Mouse (Mus musculus) heart, postnatal 0 days (tissue): ENCODE data around the gene Nectin4. TPM values are rescaled to one million over a fixed set of nuclear protein-coding genes. Genes with fewer than 3 reads are reported as not detected.

ENCODE experiments used
- ATAC-seq: fragments of 200-750 bp; cut with Nextera tagmentation; 2 replicates; pipeline ENCODE4 v1.8.0; 2017; ENCODE audit warnings: low read depth, moderate number of reproducible peaks, moderate library complexity; ENCODE audit not compliant: insufficient read depth
- DNase-seq: peaks from one replicate; pipeline ENCODE4 v3.0.0-alpha.2; 2016; ENCODE audit warnings: low spot score
- H3K27ac ChIP-seq: fragments of 300-500 bp; sonication (generic); 2 replicates; pipeline ENCODE4 v1.5.1; 2014; ENCODE audit warnings: low read depth, mild to moderate bottlenecking
- H3K27me3 ChIP-seq: fragments of 300-500 bp; sonication (generic); 2 replicates; pipeline ENCODE4 v1.6.1; 2014; ENCODE audit warnings: low read length, mixed read lengths; ENCODE audit not compliant: control insufficient read depth, insufficient read depth
- H3K36me3 ChIP-seq: fragments of 300-500 bp; sonication (generic); replicated peaks from 2 replicates; pipeline ENCODE4 v1.6.1; 2014; ENCODE audit warnings: low read length, mixed read lengths; ENCODE audit not compliant: control insufficient read depth, insufficient read depth
- H3K4me1 ChIP-seq: fragments of 300-500 bp; sonication (generic); 2 replicates; pipeline ENCODE4 v1.6.1; 2014; ENCODE audit warnings: antibody characterized with exemption; ENCODE audit not compliant: control insufficient read depth, insufficient read depth
- H3K4me2 ChIP-seq: fragments of 300-500 bp; sonication (generic); 2 replicates; pipeline ENCODE4 v1.6.1; 2014; ENCODE audit warnings: low read depth, mild to moderate bottlenecking, low read length, moderate library complexity
- H3K4me3 ChIP-seq: fragments of 300-500 bp; sonication (generic); 2 replicates; pipeline ENCODE4 v1.5.1; 2014; ENCODE audit warnings: low read depth, low read length
- H3K9ac ChIP-seq: fragments of 300-500 bp; sonication (generic); replicated peaks from 2 replicates; pipeline ENCODE4 v1.6.1; 2014; ENCODE audit warnings: low read depth, low read length, mixed read lengths
- H3K9me3 ChIP-seq: fragments of 300-500 bp; sonication (generic); replicated peaks from 2 replicates; pipeline ENCODE4 v1.6.1; 2016; ENCODE audit warnings: low read length; ENCODE audit not compliant: control insufficient read depth
- CTCF ChIP-seq: IDR thresholded peaks from 2 replicates; pipeline ENCODE4 v1.5.1; 2016; ENCODE audit warnings: antibody characterized with exemption, control low read depth, low read depth
- EP300 ChIP-seq: IDR thresholded peaks from 2 replicates; pipeline ENCODE4 v1.6.1; 2016; ENCODE audit warnings: antibody characterized with exemption, low read depth
- WGBS: fragments of 180-500 bp; shearing (Covaris S2); extraction: QIAGEN DNeasy Blood & Tissue Kit; methylation state at CpG from one replicate; pipeline ENCODE4 v1.1.7; 2014; 5-methylcytosine and 5-hydroxymethylcytosine counted together
- polyA plus RNA-seq: library from polyadenylated mRNA; unstranded; fragments of >200 nt; fragmentation: Nextera tagmentation; extraction: Ambion mirVana; gene quantifications from 2 replicates; pipeline ENCODE4 v1.2.1, GENCODE M21; 2015
- total RNA-seq: library from RNA; depleted of rRNA; stranded (reverse); fragments of >200 nt; gene quantifications from 2 replicates; pipeline ENCODE4 v1.2.3, GENCODE M21; 2014; ENCODE audit warnings: low replicate concordance

Nectin4 gene
- total and polyA plus RNA-seq, 2 experiments from 2014 or later: 0.07 to 2.7 TPM

GRCm38 (mm10) chr1:171387099-171387498, 17.2 kb downstream of the Nectin4 start:
- peak overlapping the region; percentile 31 for H3K4me2 ChIP-seq
- H3K4me1 ChIP-seq: no peaks in the 10 kb centered on the region
- 22% methylated on average over 6 of the region's 6 CpGs for WGBS
- H3K4me3 ChIP-seq: no peak overlapping the region
- H3K9me3 ChIP-seq: no peaks in the 10 kb centered on the region
- H3K9ac ChIP-seq: no peak overlapping the region
- H3K27ac ChIP-seq: no peak overlapping the region
- peak; percentile 61; the same call in 1 of the 2 replicates for ATAC-seq
- 0 out of 2 replicates have a peak, but pooled peaks cover 2% of the 10 kb centered on the region for H3K27me3 ChIP-seq
- no peaks in the 10 kb centered on the region for H3K36me3 ChIP-seq
- peak; percentile 29 for DNase-seq
- TF ChIP-seq EP300: no peak
- peak; percentile 54 for TF ChIP-seq CTCF

- H3K4me1 ChIP-seq: no peaks in the 10 kb centered on the region
- H3K4me2 ChIP-seq: peak within 1 kb of the TSS; percentile 19; the same call in 1 of the 2 replicates
- ATAC-seq (no peak), DNase-seq (no peak)
- 69% methylated on average over 15 of the region's 15 CpGs for WGBS
- H3K36me3 ChIP-seq: no peaks in the 10 kb centered on the region
- H3K27me3 ChIP-seq: no peaks in the 10 kb centered on the region
- H3K4me3 ChIP-seq: peak within 1 kb of the TSS; percentile 27; the same call in 1 of the 2 replicates
- no peak for TF ChIP-seq CTCF
- TF ChIP-seq EP300: no peak
- no peaks in the 10 kb centered on the region for H3K9me3 ChIP-seq
- H3K27ac ChIP-seq: peak within 1 kb of the TSS; percentile 40; the same call in 1 of the 2 replicates
- no peak within 1 kb of the TSS for H3K9ac ChIP-seq
Measured at GRCm38 (mm10) chr1:171388376-171389102, 18.6 kb downstream of the Nectin4 start, which contains the start of gene Arhgap30. Gene Arhgap30 (plus strand): TSS chr1:171388954.

GRCm38 (mm10) chr1:171390101-171390500, 20.2 kb downstream of the Nectin4 start:
- TF ChIP-seq EP300 (no peak), CTCF (no peak)
- no peak for DNase-seq
- H3K4me3 ChIP-seq: peak overlapping the region; percentile 27; the same call in 1 of the 2 replicates
- peak overlapping the region; percentile 19; the same call in 1 of the 2 replicates for H3K4me2 ChIP-seq
- H3K4me1 ChIP-seq: no peaks in the 10 kb centered on the region
- ATAC-seq: no peak
- H3K36me3 ChIP-seq: no peaks in the 10 kb centered on the region
- no peak overlapping the region for H3K27ac ChIP-seq
- H3K9me3 ChIP-seq: no peaks in the 10 kb centered on the region
- H3K9ac ChIP-seq: no peak overlapping the region
- no peaks in the 10 kb centered on the region for H3K27me3 ChIP-seq
- 77% methylated on average over 4 of the region's 4 CpGs for WGBS

- H3K4me3 ChIP-seq: no peak overlapping the region
- H3K9me3 ChIP-seq: no peaks in the 10 kb centered on the region
- ATAC-seq (no peak), DNase-seq (no peak)
- no peak for TF ChIP-seq EP300
- no peak for TF ChIP-seq CTCF
- WGBS: 80% methylated on average over 4 of the region's 4 CpGs
- no peaks in the 10 kb centered on the region for H3K36me3 ChIP-seq
- no peak overlapping the region for H3K4me2 ChIP-seq
- H3K4me1 ChIP-seq: no peaks in the 10 kb centered on the region
- H3K9ac ChIP-seq: no peak overlapping the region
- H3K27ac ChIP-seq: no peak overlapping the region
- no peaks in the 10 kb centered on the region for H3K27me3 ChIP-seq
Measured at GRCm38 (mm10) chr1:171401821-171402220, 31.9 kb downstream of the Nectin4 start.

- no peaks in the 10 kb centered on the region for H3K36me3 ChIP-seq
- H3K27me3 ChIP-seq: no peaks in the 10 kb centered on the region
- H3K9me3 ChIP-seq: no peaks in the 10 kb centered on the region
- H3K27ac ChIP-seq: no peak overlapping the region
- DNase-seq: no peak
- 75% methylated on average over 9 of the region's 9 CpGs for WGBS
- H3K9ac ChIP-seq: no peak overlapping the region
- no peak overlapping the region for H3K4me3 ChIP-seq
- ATAC-seq: no peak
- no peaks in the 10 kb centered on the region for H3K4me1 ChIP-seq
- TF ChIP-seq CTCF: no peak
- no peak for TF ChIP-seq EP300
- H3K4me2 ChIP-seq: no peak overlapping the region
Measured at GRCm38 (mm10) chr1:171402991-171403390, 33.1 kb downstream of the Nectin4 start.

GRCm38 (mm10) chr1:171407263-171407662, 37.4 kb downstream of the Nectin4 start:
- Histone ChIP-seq H3K36me3 (no peaks in the 10 kb centered on the region), H3K27ac (no peak overlapping the region), H3K4me1 (no peaks in the 10 kb centered on the region), H3K4me2 (no peak overlapping the region), H3K9me3 (no peaks in the 10 kb centered on the region), H3K27me3 (no peaks in the 10 kb centered on the region; the same call in 1 of the 2 replicates), H3K4me3 (no peak overlapping the region), H3K9ac (no peak overlapping the region)
- TF ChIP-seq EP300 (no peak), CTCF (no peak)
- DNase-seq (no peak), ATAC-seq (no peak)
- WGBS: 76% methylated on average over 5 of the region's 5 CpGs
